Mouse (Mus musculus) left cerebral cortex, adult 18-20 months (tissue): Measurements from ENCODE around the gene Sgk1. TPM values are rescaled to one million over a fixed set of nuclear protein-coding genes. Genes with fewer than 3 reads are reported as not detected.

ENCODE experiments used
- DNase-seq, 2 experiments: peaks; one replicate each; pipeline ENCODE4 v3.0.0; 2021 to 2022; ENCODE audit warnings: low spot score in 2 of 2, mixed read lengths in 1 of 2
- total RNA-seq, 2 experiments: library from RNA; stranded (reverse); gene quantifications; 2 replicates each; pipeline ENCODE4 v1.2.3; 2021

Gene Sgk1
- total RNA-seq, 2 experiments from 2014 or later = 77.2 to 101 TPM

GRCm38 (mm10) chr10:21961111-21961510 lies 79.1 kb downstream of the Sgk1 start:
- no peak for DNase-seq

GRCm38 (mm10) chr10:21963005-21963404 lies 81.0 kb downstream of the Sgk1 start:
- peak in 1 of 2 experiments; percentile 17 for DNase-seq

- DNase-seq = no peak
Measured at GRCm38 (mm10) chr10:21973676-21974075, 91.7 kb downstream of the Sgk1 start.

- DNase-seq = no peak
Measured at GRCm38 (mm10) chr10:21974801-21975200, 92.8 kb downstream of the Sgk1 start.

GRCm38 (mm10) chr10:21975384-21975783 lies 93.4 kb downstream of the Sgk1 start:
- DNase-seq = no peak

GRCm38 (mm10) chr10:21976253-21976652 lies 94.3 kb downstream of the Sgk1 start:
- DNase-seq = no peak

- DNase-seq = no peak
Measured at GRCm38 (mm10) chr10:21978421-21978820, 96.4 kb downstream of the Sgk1 start.

GRCm38 (mm10) chr10:21979286-21979965 lies 97.4 kb downstream of the Sgk1 start:
- DNase-seq = no peak

- no peak for DNase-seq
Measured at GRCm38 (mm10) chr10:21980780-21981435, 98.9 kb downstream of the Sgk1 start.

- DNase-seq = no peak
Measured at GRCm38 (mm10) chr10:21982303-21982702, 100.3 kb downstream of the Sgk1 start.

- no peak for DNase-seq
Measured at GRCm38 (mm10) chr10:21988489-21988888, 106.5 kb downstream of the Sgk1 start.

- peak; percentile 90 to 93 for DNase-seq
Measured at GRCm38 (mm10) chr10:21991351-21991840, 109.4 kb downstream of the Sgk1 start.

- DNase-seq = peak; percentile 31 to 45
Measured at GRCm38 (mm10) chr10:21991986-21992833, 110.2 kb downstream of the Sgk1 start.

- peak; percentile 71 to 77 for DNase-seq
Measured at GRCm38 (mm10) chr10:21992834-21993514, 111.0 kb downstream of the Sgk1 start.

GRCm38 (mm10) chr10:21993515-21994373 lies 111.8 kb downstream of the Sgk1 start:
- peak; percentile 55 to 59 for DNase-seq

- peak; percentile 96 for DNase-seq
Measured at GRCm38 (mm10) chr10:21994431-21994914, 112.5 kb downstream of the Sgk1 start.

GRCm38 (mm10) chr10:21995221-21995620 lies 113.2 kb downstream of the Sgk1 start:
- peak in 1 of 2 experiments; percentile 60 for DNase-seq

- peak; percentile 86 to 90 for DNase-seq
Measured at GRCm38 (mm10) chr10:21995661-21996308, 113.8 kb downstream of the Sgk1 start.
